Mouse (Mus musculus) adipose tissue, adult 10 weeks (tissue): ENCODE data around the gene Acsm3. TPM values are rescaled to one million over a fixed set of nuclear protein-coding genes. Genes with fewer than 3 reads are reported as not detected.

ENCODE experiments used
- polyA plus RNA-seq: library from polyadenylated mRNA; stranded (reverse); fragments of 350-450 nt; fragmentation: Illumina TruSeq; extraction: RNeasy Lipid Tissue Mini Kit (QIAGEN cat#74804); gene quantifications from one replicate; pipeline ENCODE4 v1.2.3, GENCODE M21; 2014; ENCODE audit warnings: low read depth, low replicate concordance

Acsm3 gene
- 15.0 TPM for polyA plus RNA-seq

DNA sequence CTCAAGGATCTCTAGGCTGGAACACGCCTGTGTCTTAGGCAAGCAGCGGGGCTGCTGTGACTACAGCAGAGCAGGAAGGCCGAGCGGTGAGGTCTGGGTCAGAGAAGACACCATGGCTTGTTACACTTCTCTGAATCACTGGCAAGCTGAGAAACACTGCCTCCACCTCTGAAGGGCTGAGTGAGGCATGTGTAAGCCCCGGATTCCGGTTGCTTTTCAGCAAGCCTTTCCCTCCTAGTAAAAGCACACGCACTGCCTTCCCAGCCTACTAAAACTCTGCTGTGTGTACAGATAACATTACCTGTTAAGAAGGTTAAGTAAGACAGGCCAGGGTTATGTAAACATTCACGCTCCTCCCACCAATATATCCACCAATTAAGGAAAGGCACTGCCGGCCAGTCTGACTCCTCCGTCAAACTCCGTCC is at the start of gene Acsm3:
Acsm3 (plus strand) TSS at position 397 of the 425 bp plus-strand sequence.

GRCm38 (mm10) chr7:119720253-119720946 is 40.3 kb upstream of the Acsm3 start, which contains the start of gene Thumpd1:
TSS of gene Thumpd1 (minus strand) at chr7:119720798.

GRCm38 (mm10) chr7:119793586-119794250 is 33.0 kb downstream of the Acsm3 start, which contains the start of the genes Rexo5 and Eri2:
TSS of gene Rexo5 (plus strand) at chr7:119794006.
TSS of gene Eri2 (minus strand) at chr7:119794058.

Other genes with a start within 250 kb of the Acsm3 start
- gene Acsm5, start 241.5 kb upstream of the Acsm3 start, polyA plus RNA-seq = 6.4 TPM
- 2.5 TPM for gene Pdilt, start 237.4 kb upstream of the Acsm3 start, polyA plus RNA-seq
- gene Acsm2, start 206.6 kb upstream of the Acsm3 start, polyA plus RNA-seq = not detected
- not detected for gene Acsm1, start 153.9 kb upstream of the Acsm3 start, polyA plus RNA-seq
- gene Acsm4, start 70.9 kb upstream of the Acsm3 start, polyA plus RNA-seq = not detected
- 37.5 TPM for gene Thumpd1, start 40.1 kb upstream of the Acsm3 start, polyA plus RNA-seq
- 18.6 TPM for gene Rexo5, start 33.1 kb downstream of the Acsm3 start, polyA plus RNA-seq
- 7.3 TPM for gene Eri2, start 33.1 kb downstream of the Acsm3 start, polyA plus RNA-seq
- gene Lyrm1, start 134.9 kb downstream of the Acsm3 start, polyA plus RNA-seq = 9.0 TPM
- 19.7 TPM for gene Dcun1d3, start 135.4 kb downstream of the Acsm3 start, polyA plus RNA-seq